Mouse (Mus musculus) forebrain, embryonic 16.5 days (tissue): ENCODE measurements around the gene B4galt5. TPM values are rescaled to one million over a fixed set of nuclear protein-coding genes. Genes with fewer than 3 reads are reported as not detected.

Experiments
- ATAC-seq: fragments of 200-750 bp; cut with Nextera tagmentation; 2 replicates; pipeline ENCODE4 v1.8.0; 2017; ENCODE audit warnings: mild to moderate bottlenecking, moderate library complexity
- H3K27ac ChIP-seq: fragments of 300-500 bp; sonication (generic); 2 replicates; pipeline ENCODE4 v1.5.1; 2014; ENCODE audit warnings: low read length, control low read depth
- H3K27me3 ChIP-seq: fragments of 300-500 bp; sonication (generic); replicated peaks from 2 replicates; pipeline ENCODE4 v1.6.1; 2014; ENCODE audit warnings: low read length; ENCODE audit not compliant: control insufficient read depth, insufficient read depth
- H3K36me3 ChIP-seq: fragments of 300-500 bp; sonication (generic); 2 replicates; pipeline ENCODE4 v1.6.1; 2014; ENCODE audit not compliant: control insufficient read depth, insufficient read depth
- H3K4me1 ChIP-seq: fragments of 300-500 bp; sonication (generic); replicated peaks from 2 replicates; pipeline ENCODE4 v1.6.1; 2014; ENCODE audit warnings: low read length; ENCODE audit not compliant: control insufficient read depth, insufficient read depth
- H3K4me2 ChIP-seq: fragments of 300-500 bp; sonication (generic); 2 replicates; pipeline ENCODE4 v1.6.1; 2014; ENCODE audit warnings: mild to moderate bottlenecking, low read length, control low read depth
- H3K4me3 ChIP-seq: fragments of 300-500 bp; sonication (generic); replicated peaks from 2 replicates; pipeline ENCODE4 v1.5.1; 2014; ENCODE audit warnings: mild to moderate bottlenecking, low read length, control low read depth
- H3K9ac ChIP-seq: fragments of 300-500 bp; sonication (generic); replicated peaks from 2 replicates; pipeline ENCODE4 v1.6.1; 2014; ENCODE audit warnings: low read depth, low read length, control low read depth
- H3K9me3 ChIP-seq: fragments of 300-500 bp; sonication (generic); 2 replicates; pipeline ENCODE4 v1.6.1; 2016; ENCODE audit warnings: low read length; ENCODE audit not compliant: control insufficient read depth
- WGBS: fragments of 180-500 bp; shearing (Covaris S2); extraction: QIAGEN DNeasy Blood & Tissue Kit; methylation state at CpG from one replicate; pipeline ENCODE4 v1.1.7; 2014; 5-methylcytosine and 5-hydroxymethylcytosine counted together
- polyA plus RNA-seq: library from polyadenylated mRNA; unstranded; fragments of >200 nt; fragmentation: Nextera tagmentation; extraction: Ambion mirVana; gene quantifications from 2 replicates; pipeline ENCODE4 v1.2.1, GENCODE M21; 2015

Gene B4galt5
- polyA plus RNA-seq, 1 experiment from 2014 or later = 12.5 TPM

DNA sequence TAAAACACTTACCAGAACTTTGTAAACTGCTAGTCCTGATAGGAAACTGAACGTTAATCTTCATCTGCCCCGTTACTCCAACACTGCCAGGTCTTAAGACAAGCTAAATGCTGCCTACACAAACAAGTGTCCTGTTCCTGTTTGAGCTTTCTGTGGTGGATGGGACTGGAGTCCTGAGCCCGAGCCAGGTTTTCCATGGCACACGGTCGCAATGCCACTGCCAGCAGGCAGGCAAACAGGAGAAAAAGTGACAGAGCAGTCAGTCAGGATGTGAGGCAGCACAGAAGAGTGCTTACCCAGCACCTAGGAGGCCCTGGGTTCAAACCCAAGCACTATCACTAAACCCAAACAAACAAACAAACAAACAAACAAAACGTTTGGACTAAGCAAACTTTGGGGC lies 20.6 kb downstream of the B4galt5 start:
- Histone ChIP-seq H3K9ac (no peak overlapping the region), H3K9me3 (no peaks in the 10 kb centered on the region), H3K4me2 (no peak overlapping the region), H3K27ac (no peak overlapping the region), H3K4me1 (peaks cover 30% of the 10 kb centered on the region), H3K4me3 (no peak overlapping the region), H3K27me3 (no peaks in the 10 kb centered on the region), H3K36me3 (no peaks in the 10 kb centered on the region)
- ATAC-seq = no peak
- 90% methylated on average over 6 of the region's 6 CpGs for WGBS

DNA sequence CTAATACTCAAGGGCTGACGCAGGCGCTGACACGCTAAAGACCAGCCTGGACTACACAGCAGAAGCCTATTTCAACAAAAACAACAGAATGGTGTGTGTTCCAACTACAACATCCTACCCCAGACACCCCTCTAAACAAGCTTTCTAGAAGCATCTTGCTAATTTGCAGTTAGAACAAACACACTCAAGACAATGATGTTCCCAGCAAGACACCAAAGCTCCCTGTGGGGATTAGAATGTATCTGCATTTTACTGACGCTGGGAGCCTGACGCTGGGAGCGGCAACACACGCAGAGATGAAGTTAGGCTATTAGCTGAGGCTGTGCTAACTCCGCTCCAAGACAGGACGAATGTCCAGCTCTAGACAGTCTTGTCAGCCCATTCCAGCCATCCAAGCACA lies 22.4 kb downstream of the B4galt5 start:
- Histone ChIP-seq H3K4me2 (no peak overlapping the region), H3K4me3 (no peak overlapping the region), H3K4me1 (peaks cover 26% of the 10 kb centered on the region), H3K9ac (no peak overlapping the region), H3K36me3 (no peaks in the 10 kb centered on the region), H3K9me3 (no peaks in the 10 kb centered on the region), H3K27ac (no peak overlapping the region), H3K27me3 (no peaks in the 10 kb centered on the region)
- WGBS = 52% methylated on average over 9 of the region's 9 CpGs
- ATAC-seq = no peak

DNA sequence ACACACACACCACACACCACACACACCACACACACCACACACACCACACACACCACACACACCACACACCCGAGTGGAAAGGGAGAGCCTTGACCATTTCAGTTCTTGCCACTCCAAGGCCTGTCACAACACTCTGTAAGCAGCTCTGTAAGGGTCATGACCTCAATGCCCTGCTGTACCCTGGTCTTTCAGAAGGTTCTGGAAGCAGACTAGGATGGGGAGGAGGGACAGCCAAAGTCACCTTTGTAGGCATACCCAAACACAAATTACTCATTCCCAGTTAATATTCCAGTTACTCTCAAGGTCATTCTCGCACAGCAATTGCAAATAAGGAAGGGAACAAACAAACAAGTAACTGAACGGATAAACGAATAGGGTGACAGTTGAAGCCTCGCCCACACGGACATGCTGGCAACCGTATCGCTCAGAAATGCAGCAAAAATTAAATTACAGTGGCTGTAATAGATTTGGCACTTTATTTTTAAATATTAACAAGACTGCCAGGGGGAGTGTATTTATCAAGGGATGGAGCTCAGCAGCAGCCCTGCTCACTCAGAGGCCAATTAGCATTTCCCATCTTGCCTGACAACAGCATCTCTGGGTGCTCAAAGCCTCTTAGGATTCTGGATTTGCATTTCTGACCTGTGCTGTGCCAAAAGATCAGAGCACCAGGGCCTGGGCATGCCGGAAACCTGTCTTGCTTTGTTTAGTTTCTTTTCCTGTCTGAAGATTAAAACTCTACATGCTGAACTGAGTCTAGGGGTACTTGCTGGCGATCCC lies 24.6 kb downstream of the B4galt5 start:
- WGBS = 56% methylated on average over 10 of the region's 10 CpGs

DNA sequence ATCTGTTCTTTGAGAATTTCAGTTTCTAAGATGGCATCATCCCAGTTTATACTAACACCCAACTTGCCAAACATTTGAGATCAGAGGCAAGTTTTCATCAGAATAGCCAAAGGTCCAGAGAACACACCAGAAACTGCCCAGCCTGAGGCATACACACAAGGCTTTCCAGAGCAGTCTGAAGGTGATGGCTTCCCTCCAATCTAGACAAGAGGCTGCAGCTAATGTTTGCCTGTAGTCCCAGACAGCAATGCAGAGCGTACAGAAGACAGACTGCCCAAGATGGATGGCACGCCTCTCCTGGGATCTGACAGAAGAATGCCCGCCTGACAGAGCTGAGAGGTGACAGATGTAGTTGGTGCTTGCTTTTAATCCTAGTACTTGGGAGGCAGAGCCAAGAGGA lies 25.9 kb downstream of the B4galt5 start:
- H3K36me3 ChIP-seq = no peaks in the 10 kb centered on the region
- no peak overlapping the region for H3K4me3 ChIP-seq
- no peaks in the 10 kb centered on the region for H3K27me3 ChIP-seq
- no peak for ATAC-seq
- H3K27ac ChIP-seq = no peak overlapping the region
- 57% methylated on average over 3 of the region's 3 CpGs for WGBS
- peaks cover 11% of the 10 kb centered on the region for H3K4me1 ChIP-seq
- no peaks in the 10 kb centered on the region for H3K9me3 ChIP-seq
- H3K9ac ChIP-seq = no peak overlapping the region
- no peak overlapping the region for H3K4me2 ChIP-seq

More for the DNA sequence above, 24.6 kb downstream of the B4galt5 start:
- Histone ChIP-seq H3K4me3 (no peak overlapping the region), H3K4me2 (no peak overlapping the region), H3K9me3 (no peaks in the 10 kb centered on the region), H3K9ac (peak overlapping the region; percentile 22; the same call in 1 of the 2 replicates), H3K27ac (no peak overlapping the region; the same call in 1 of the 2 replicates), H3K36me3 (no peaks in the 10 kb centered on the region), H3K27me3 (no peaks in the 10 kb centered on the region), H3K4me1 (peaks cover 11% of the 10 kb centered on the region)
- ATAC-seq = no peak

DNA sequence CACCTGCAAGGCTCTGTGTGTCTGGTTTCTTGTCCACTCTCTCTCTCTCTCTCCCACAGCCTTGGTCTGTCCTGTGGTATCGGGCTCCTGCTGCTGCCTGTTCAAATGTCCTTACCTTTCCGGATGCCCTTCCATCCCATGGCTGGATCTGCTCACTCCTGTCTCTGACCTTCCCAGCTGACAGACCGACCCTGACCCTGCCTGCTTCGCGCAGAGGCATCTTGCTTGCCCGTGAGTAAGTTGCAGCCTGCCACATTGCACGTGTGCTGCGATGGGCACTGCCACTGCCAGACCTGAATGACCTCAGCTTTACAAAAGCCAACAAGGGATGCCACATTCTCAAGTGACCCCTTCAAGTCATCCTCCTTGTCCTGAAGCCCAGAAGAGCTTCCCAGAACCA lies 27.6 kb downstream of the B4galt5 start:
- no peaks in the 10 kb centered on the region for H3K36me3 ChIP-seq
- 92% methylated on average over 8 of the region's 8 CpGs for WGBS
- no peak overlapping the region for H3K4me3 ChIP-seq
- no peak overlapping the region for H3K4me2 ChIP-seq
- H3K9ac ChIP-seq = no peak overlapping the region
- H3K27me3 ChIP-seq = no peaks in the 10 kb centered on the region
- H3K4me1 ChIP-seq = peaks cover 22% of the 10 kb centered on the region
- H3K9me3 ChIP-seq = no peaks in the 10 kb centered on the region
- H3K27ac ChIP-seq = no peak overlapping the region
- no peak for ATAC-seq

DNA sequence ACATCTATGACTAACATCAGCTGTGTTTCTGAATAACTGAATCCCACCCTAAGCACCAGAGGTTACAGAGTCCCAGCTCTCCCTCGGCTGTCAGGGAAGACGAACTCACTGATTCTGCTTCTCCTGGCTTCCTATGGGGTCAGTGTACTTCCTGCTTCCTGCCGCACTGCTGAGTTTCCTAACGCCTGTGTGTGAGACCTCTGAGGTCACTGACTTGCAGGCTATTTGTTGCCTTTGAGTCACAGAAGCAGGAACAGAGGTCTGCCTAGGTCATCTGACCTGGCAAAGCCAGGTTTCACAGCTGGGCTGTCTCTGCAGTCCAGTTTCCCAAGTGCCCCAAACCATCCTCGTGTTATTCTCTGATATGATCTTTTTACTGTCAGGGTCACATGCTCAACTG lies 30.0 kb downstream of the B4galt5 start:
- Histone ChIP-seq H3K4me3 (no peak overlapping the region), H3K36me3 (no peaks in the 10 kb centered on the region), H3K4me1 (peaks cover 31% of the 10 kb centered on the region), H3K9me3 (no peaks in the 10 kb centered on the region), H3K27me3 (no peaks in the 10 kb centered on the region), H3K27ac (no peak overlapping the region), H3K4me2 (no peak overlapping the region), H3K9ac (no peak overlapping the region)
- WGBS = 71% methylated on average over 5 of the region's 5 CpGs
- ATAC-seq = no peak

DNA sequence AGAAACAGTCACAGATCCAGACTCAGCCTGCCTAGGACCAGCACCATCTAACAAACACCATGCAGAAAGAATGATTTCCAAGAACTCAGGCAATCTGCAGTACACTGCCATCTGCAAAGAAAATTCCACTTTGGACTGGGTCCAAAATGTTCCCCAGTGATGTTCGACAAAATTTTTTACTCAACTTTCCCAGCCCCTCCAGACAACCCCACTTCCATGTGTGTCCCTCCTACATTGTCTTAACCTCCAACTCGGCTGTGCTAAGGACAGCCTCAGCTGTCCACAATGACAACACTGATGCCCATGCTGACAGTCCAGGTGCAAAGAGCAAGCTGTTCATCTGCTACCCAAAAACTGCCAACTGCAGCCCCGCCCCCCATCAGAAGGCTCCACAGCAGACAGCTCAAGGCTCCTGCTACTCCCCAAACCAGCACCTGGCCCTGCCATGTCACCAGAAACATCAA lies 32.2 kb downstream of the B4galt5 start:
- Histone ChIP-seq H3K27ac (peak overlapping the region; percentile 70), H3K36me3 (no peaks in the 10 kb centered on the region), H3K27me3 (no peaks in the 10 kb centered on the region), H3K9me3 (no peaks in the 10 kb centered on the region), H3K4me3 (no peak overlapping the region), H3K9ac (no peak overlapping the region), H3K4me1 (peaks cover 37% of the 10 kb centered on the region), H3K4me2 (no peak overlapping the region)
- peak; percentile 82 for ATAC-seq
- 46% methylated on average over 3 of the region's 3 CpGs for WGBS

DNA sequence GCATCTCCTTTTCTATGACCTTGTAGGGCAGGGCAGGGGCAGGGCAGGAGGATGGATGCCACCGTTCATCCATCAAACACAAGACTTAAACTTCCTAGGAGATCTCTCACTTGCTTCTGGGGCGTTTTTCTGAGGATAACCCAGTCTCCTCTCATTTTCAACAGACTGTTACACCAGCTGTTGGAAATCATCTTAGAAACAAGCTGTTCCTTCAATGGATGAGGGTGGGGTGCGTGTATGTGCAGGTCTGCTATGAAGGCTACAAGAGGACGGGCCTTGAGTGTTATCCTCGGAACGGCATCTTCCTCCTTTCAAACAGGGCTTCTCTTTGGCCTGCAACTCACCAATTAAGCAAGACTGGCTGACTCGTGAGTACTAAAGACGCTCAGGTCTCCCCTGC lies 34.5 kb downstream of the B4galt5 start:
- no peak overlapping the region for H3K4me2 ChIP-seq
- 70% methylated on average over 8 of the region's 8 CpGs for WGBS
- H3K9me3 ChIP-seq = no peaks in the 10 kb centered on the region
- H3K4me3 ChIP-seq = no peak overlapping the region
- no peaks in the 10 kb centered on the region for H3K36me3 ChIP-seq
- no peaks in the 10 kb centered on the region for H3K27me3 ChIP-seq
- H3K27ac ChIP-seq = no peak overlapping the region
- peaks cover 37% of the 10 kb centered on the region for H3K4me1 ChIP-seq
- no peak for ATAC-seq
- H3K9ac ChIP-seq = no peak overlapping the region

DNA sequence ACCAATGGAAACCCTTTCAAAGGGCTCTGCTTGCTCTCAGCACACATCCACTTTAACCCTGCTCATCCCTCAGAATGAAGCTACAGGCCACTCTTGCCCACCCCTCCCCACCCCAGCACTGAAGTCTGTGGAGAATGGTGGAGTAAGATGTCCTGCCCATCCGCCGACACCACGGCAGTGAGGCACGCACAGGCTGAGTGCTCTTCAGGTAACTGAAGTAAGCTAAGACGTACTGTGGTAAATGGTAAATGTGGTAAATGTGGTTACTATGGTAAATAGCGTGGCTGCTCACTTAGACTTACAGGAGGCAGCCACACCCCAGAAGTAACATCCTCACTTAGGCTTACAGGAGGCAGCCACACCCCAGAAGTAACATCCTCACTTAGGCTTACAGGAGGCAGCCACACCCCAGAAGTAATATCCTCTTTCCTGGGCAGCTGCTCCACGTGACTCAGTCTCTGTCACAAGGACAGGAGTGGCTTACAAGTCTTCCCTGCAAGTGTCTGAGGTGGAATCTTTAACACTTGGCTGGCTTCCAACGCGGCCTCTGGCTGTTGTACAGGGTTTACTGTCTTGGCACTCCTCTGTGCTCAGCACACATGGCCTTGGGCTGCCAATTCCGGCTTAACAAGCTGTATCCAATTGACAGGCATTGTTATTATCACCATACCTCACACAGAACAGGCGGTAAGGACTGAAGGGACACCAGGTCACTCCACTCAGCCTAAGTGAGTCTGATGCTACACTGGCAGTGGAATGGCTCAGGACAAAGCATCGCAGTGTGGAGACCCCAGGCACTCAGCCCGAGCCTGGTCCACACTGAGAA lies 35.3 kb downstream of the B4galt5 start:
- ATAC-seq = peak; percentile 38; the same call in 1 of the 2 replicates
- Histone ChIP-seq H3K27me3 (no peaks in the 10 kb centered on the region), H3K36me3 (no peaks in the 10 kb centered on the region), H3K4me3 (no peak overlapping the region), H3K4me1 (peaks cover 42% of the 10 kb centered on the region), H3K9ac (no peak overlapping the region), H3K9me3 (no peaks in the 10 kb centered on the region), H3K27ac (peak overlapping the region; percentile 31; the same call in 1 of the 2 replicates), H3K4me2 (no peak overlapping the region)
- 54% methylated on average over 13 of the region's 13 CpGs for WGBS
